Mouse (Mus musculus): ENCODE results near the gene Wdfy4.

- TF ChIP-seq POLR2A (IDR thresholded peaks at IDR 0.05; ENCODE audit: insufficient read depth, low read depth, low read length): no peak
- no peak for TF ChIP-seq CTCF (IDR thresholded peaks at IDR 0.05; ENCODE audit: insufficient read depth, low read depth, low read length)
Measured at GRCm38 (mm10) chr14:33045217-33045616, 140.1 kb downstream of the Wdfy4 start.
